Mouse (Mus musculus) v-Abl transformed pro-B cells (cell line): Measurements from ENCODE around the gene Olfr1161.
"Not testable (repeated sequence)": the region's sequence is repeated elsewhere in the genome, so short reads cannot be mapped to it uniquely, and the experiment has no call there.

ENCODE experiments used
- in situ Hi-C, 2 experiments: fragments of 400-800 bp; cut with MboI; formaldehyde crosslinking; loops; one replicate each; pipeline ENCODE4 v1.15.1; 2025; ENCODE audit not compliant: unreplicated experiment in 2 of 2

The Olfr1161 gene

DNA sequence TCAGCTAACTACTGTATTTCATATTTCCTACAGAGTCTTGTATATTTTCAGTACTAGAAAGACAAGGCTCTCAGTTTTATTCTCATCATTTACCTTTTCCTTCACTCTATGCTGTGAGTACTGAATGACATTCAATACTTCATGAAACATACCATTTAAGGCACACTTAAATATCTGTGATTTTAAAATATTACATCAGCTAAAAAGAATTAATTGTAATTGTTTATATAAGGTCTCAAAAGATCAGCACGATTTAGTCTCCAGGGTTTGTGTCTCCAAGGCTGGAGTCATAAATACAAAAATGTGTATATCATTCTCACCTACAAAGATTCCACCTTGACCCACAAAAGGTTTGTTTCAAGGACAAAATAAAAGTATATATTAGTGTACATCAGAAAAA is at the start of gene Olfr1161:
Olfr1161 (plus strand) TSS at position 301 of the 400 bp plus-strand sequence.
- in situ Hi-C loops = not testable (repeated sequence)

GRCm38 (mm10) chr2:87974563-87974962 is 48.0 kb upstream of the Olfr1161 start, which contains the start of gene Olfr74:
TSS of gene Olfr74 (minus strand) at chr2:87974663.
- in situ Hi-C loops = no loop called here

GRCm38 (mm10) chr2:87989813-87990212 is 32.8 kb upstream of the Olfr1161 start, which contains the start of gene Olfr1158:
TSS of gene Olfr1158 (plus strand) at chr2:87990113.
- in situ Hi-C loops = no loop called here

GRCm38 (mm10) chr2:88007515-88008318 is 14.9 kb upstream of the Olfr1161 start, which contains the start of gene Olfr1160:
TSS of gene Olfr1160 (minus strand) at chr2:88008268.
- in situ Hi-C loops = no loop called here

DNA sequence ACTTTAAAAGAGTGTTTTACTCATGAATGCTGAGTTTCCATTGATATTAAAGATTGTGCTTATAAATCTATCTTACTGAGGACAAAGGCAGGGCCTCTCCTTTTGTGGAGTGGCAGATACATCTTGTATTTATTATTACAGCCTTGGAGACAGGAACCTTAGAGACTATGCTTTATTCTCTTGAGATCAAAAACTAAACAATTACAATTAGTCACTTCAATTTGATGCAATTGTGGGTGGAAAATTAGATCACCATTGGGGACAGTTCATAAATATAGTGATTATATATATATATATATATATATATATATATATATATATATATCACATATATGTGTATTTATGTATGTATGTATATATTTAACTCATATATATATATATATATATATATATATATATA is 15.0 kb downstream of the Olfr1161 start, which contains the start of gene Olfr73:
Olfr73 (minus strand) TSS at position 101 of the 400 bp plus-strand sequence.
- in situ Hi-C loops = no loop called here

GRCm38 (mm10) chr2:88051029-88051428 is 28.5 kb downstream of the Olfr1161 start, which contains the start of gene Olfr1162:
TSS of gene Olfr1162 (minus strand) at chr2:88051129.
- in situ Hi-C loops = no loop called here

DNA sequence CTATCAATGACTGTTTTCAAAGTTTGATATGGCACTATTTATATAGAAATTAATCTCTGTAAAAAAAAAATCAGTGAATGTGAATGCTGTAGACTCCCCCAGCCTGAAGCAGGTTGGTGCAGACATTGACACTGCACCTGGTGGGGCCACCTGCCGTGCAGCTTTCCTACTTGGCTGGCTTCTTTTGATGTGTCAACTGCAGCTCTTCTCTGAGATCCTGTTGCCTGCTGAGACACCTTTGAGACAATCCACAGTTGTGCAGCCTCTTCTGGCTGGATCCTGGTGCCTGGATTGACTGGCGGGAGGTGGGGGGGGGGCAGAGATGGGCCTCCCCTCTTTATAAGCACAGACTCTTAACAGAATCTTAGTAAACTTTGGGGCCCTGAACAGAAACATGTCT is 41.0 kb downstream of the Olfr1161 start:
- in situ Hi-C loops = no loop called here

DNA sequence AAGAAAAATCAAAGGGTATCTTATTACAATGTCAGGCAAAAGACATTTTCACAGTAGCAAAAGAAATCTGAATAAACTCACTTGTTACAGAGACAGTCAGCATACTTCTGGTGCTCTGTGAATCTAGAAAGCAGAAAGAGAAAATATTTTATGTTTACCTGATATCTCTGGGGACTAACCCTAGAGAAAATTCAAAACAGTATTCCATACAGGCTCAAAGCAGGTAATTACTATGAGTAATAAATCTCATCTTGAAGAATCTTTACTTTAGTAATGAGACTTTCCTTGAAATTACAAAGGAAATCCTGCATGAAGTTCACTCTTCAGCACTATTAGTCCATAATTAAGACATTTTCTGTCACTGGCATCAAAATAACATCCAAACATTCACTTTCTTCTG is 49.2 kb downstream of the Olfr1161 start, which contains the start of gene Olfr1163:
Olfr1163 (minus strand) TSS at position 101 of the 400 bp plus-strand sequence.
- in situ Hi-C loops = no loop called here
